Mouse (Mus musculus) hindbrain, postnatal 0 days (tissue): ENCODE results near the gene Rd3. TPM values are rescaled to one million over a fixed set of nuclear protein-coding genes. Genes with fewer than 3 reads are reported as not detected.

Source experiments
- ATAC-seq: fragments of 200-750 bp; cut with Nextera tagmentation; 2 replicates; pipeline ENCODE4 v1.8.0; 2017; ENCODE audit warnings: mild to moderate bottlenecking, moderate TSS enrichment, moderate library complexity
- DNase-seq: peaks from one replicate; pipeline ENCODE4 v3.0.0-alpha.2; 2015; ENCODE audit warnings: low spot score
- H3K27ac ChIP-seq: fragments of 300-500 bp; sonication (generic); 2 replicates; pipeline ENCODE4 v1.5.1; 2014; ENCODE audit warnings: mild to moderate bottlenecking
- H3K27me3 ChIP-seq: fragments of 300-500 bp; sonication (generic); 2 replicates; pipeline ENCODE4 v1.6.1; 2014; ENCODE audit warnings: low read length, mixed read lengths; ENCODE audit not compliant: insufficient read depth
- H3K36me3 ChIP-seq: fragments of 300-500 bp; sonication (generic); 2 replicates; pipeline ENCODE4 v1.6.1; 2014; ENCODE audit warnings: low read length, mixed read lengths; ENCODE audit not compliant: insufficient read depth
- H3K4me1 ChIP-seq: fragments of 300-500 bp; sonication (generic); 2 replicates; pipeline ENCODE4 v1.6.1; 2014; ENCODE audit warnings: antibody characterized with exemption, low read length, mixed read lengths; ENCODE audit not compliant: insufficient read depth
- H3K4me2 ChIP-seq: fragments of 300-500 bp; sonication (generic); 2 replicates; pipeline ENCODE4 v1.6.1; 2014; ENCODE audit warnings: low read depth, mild to moderate bottlenecking, low read length, moderate library complexity, mixed read lengths
- H3K4me3 ChIP-seq: fragments of 300-500 bp; sonication (generic); 2 replicates; pipeline ENCODE4 v1.5.1; 2014; ENCODE audit warnings: low read length
- H3K9ac ChIP-seq: fragments of 300-500 bp; sonication (generic); replicated peaks from 2 replicates; pipeline ENCODE4 v1.6.1; 2014; ENCODE audit warnings: mild to moderate bottlenecking, low read length, moderate library complexity, mixed read lengths
- H3K9me3 ChIP-seq: fragments of 300-500 bp; sonication (generic); 2 replicates; pipeline ENCODE4 v1.6.1; 2016; ENCODE audit warnings: low read length, mixed read lengths
- CTCF ChIP-seq: IDR thresholded peaks from 2 replicates; pipeline ENCODE4 v1.5.1; 2016; ENCODE audit warnings: antibody characterized with exemption, control low read depth, low read depth
- WGBS: fragments of 180-500 bp; shearing (Covaris S2); extraction: QIAGEN DNeasy Blood & Tissue Kit; methylation state at CpG from one replicate; pipeline ENCODE4 v1.1.7; 2014; 5-methylcytosine and 5-hydroxymethylcytosine counted together
- microRNA-seq, 2 experiments: library from miRNA; unstranded; fragments of <30 nt; microRNA quantifications; one replicate each; pipeline ENCODE4; 2016
- polyA plus RNA-seq: library from polyadenylated mRNA; unstranded; fragments of >200 nt; fragmentation: Nextera tagmentation; extraction: Ambion mirVana; gene quantifications from 2 replicates; pipeline ENCODE4 v1.2.1, GENCODE M21; 2015
- total RNA-seq: library from RNA; depleted of rRNA; stranded (reverse); fragments of >200 nt; gene quantifications from 2 replicates; pipeline ENCODE4 v1.2.3, GENCODE M21; 2014; rRNA removed

The Rd3 gene
- total and polyA plus RNA-seq, 2 experiments from 2014 or later, result 2.2 to 3.0 TPM

DNA sequence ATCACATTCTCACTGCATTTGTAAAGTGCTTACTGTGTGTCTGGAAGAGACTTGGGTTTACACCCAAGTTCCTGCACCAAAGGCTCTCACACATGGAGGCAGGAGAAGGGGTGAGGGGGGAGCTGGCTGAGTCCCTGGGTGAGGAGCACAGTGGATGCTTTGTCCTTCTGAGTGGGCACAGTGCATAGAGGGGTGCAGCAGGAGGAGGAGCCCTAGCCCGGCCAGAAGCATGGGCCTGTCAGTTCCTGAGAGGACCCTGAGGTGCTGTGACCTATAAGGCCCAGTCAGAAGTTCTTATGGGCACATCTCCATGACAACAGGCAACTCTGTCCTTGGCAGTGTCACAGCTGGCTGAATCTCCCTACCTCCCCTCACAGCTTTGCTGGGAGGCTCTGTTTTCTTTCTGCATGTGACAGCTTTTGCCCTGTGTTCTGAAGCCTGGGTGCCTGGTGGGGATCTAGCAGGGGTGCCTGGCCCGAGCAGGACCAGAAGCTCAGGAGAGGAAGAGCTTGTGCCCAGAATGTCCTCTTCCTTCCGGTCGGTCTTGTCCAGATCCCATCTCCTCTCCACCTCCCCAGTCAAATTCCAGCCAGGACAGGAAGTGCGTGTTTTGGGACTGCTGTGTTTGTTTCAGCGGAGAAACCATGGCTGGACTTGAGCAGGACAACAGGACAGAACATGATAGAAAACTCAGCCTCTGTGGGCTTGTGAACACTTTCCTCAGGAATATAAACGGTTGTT, 15.0 kb downstream of the Rd3 start:
- TF ChIP-seq CTCF, result no peak
- Histone ChIP-seq H3K36me3 (no peaks in the 10 kb centered on the region), H3K27me3 (no peaks in the 10 kb centered on the region), H3K4me3 (no peak overlapping the region), H3K4me2 (no peak overlapping the region), H3K9me3 (no peaks in the 10 kb centered on the region), H3K27ac (peak overlapping the region; percentile 45), H3K4me1 (no peaks in the 10 kb centered on the region; the same call in 1 of the 2 replicates), H3K9ac (no peak overlapping the region)
- ATAC-seq, result peak; percentile 82
- 64% methylated on average over 7 of the region's 7 CpGs for WGBS
- DNase-seq, result peak; percentile 56

DNA sequence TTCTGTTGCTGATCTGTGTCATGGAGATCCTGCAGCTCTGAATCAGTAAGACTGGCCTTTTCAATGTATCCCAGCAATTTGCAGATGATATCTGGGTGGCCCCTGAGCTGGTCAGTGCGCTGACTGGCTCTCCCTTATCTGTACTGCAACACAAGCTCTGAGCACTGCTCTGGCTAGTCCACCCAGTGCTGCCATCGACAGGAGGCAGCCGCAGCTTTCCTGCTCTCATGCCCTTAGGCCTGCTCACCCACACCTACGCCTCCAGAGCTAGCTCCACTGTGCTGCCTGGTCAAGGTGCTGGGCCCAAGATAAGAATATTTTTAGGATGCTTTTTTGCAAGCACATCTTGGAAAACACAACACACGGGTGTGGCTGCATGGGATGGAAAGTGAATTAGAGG, 17.3 kb downstream of the Rd3 start:
- no peaks in the 10 kb centered on the region for H3K27me3 ChIP-seq
- H3K4me1 ChIP-seq, result no peaks in the 10 kb centered on the region; the same call in 1 of the 2 replicates
- H3K36me3 ChIP-seq, result no peaks in the 10 kb centered on the region
- no peaks in the 10 kb centered on the region for H3K9me3 ChIP-seq
- DNase-seq (no peak), ATAC-seq (no peak)
- no peak for TF ChIP-seq CTCF
- H3K4me3 ChIP-seq, result no peak overlapping the region
- H3K9ac ChIP-seq, result no peak overlapping the region
- H3K4me2 ChIP-seq, result no peak overlapping the region
- WGBS, result 75% methylated on average over 5 of the region's 5 CpGs
- no peak overlapping the region for H3K27ac ChIP-seq

DNA sequence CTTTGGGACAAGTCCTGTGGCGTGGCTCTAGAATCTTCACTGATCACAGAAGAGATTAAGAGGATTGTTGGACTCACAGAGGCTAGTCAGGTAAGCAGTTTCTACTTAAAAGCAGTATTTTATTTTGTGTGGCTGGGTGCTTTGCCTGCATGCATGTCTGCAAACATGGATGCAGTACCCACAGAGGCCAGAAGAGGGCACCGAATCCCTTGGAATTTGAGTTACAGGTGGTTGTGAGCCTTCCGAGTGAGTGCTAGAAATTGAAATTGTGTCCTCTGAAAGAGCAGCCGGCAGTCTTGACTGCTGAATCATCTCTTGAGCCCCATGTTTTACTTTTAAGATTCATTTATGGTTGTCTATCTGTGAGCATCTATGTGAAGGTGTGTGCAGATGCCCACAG, 18.3 kb downstream of the Rd3 start:
- no peaks in the 10 kb centered on the region for H3K27me3 ChIP-seq
- no peak overlapping the region for H3K9ac ChIP-seq
- no peak overlapping the region for H3K27ac ChIP-seq
- H3K9me3 ChIP-seq, result no peaks in the 10 kb centered on the region
- H3K4me1 ChIP-seq, result no peaks in the 10 kb centered on the region; the same call in 1 of the 2 replicates
- H3K4me3 ChIP-seq, result no peak overlapping the region
- H3K36me3 ChIP-seq, result no peaks in the 10 kb centered on the region
- ATAC-seq (no peak), DNase-seq (peak; percentile 69)
- H3K4me2 ChIP-seq, result no peak overlapping the region
- WGBS, result 66% methylated on average over 4 of the region's 4 CpGs
- peak; percentile 67 for TF ChIP-seq CTCF

DNA sequence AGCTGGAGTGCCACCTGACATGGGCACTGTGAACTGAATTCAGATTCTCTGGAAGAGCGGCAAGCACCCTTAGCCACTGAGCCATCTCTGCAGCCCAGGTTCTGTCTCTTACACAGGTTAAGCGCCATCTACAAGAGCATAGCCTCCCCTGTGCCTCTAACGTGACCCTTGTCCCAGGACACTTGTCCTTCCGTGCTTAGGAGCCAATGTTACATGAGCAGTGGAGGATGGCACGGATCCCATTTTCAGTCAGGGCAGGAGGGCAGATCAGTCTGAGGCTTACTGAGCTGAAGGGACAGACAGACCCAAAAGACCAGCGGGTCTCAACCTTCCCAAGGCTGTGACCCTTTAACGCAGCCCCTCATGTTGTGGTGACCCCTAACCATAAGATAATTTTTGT, 18.7 kb downstream of the Rd3 start:
- Histone ChIP-seq H3K36me3 (no peaks in the 10 kb centered on the region), H3K9ac (no peak overlapping the region), H3K4me3 (no peak overlapping the region), H3K4me2 (no peak overlapping the region), H3K27me3 (no peaks in the 10 kb centered on the region), H3K27ac (no peak overlapping the region), H3K9me3 (no peaks in the 10 kb centered on the region), H3K4me1 (no peaks in the 10 kb centered on the region)
- DNase-seq, result no peak
- TF ChIP-seq CTCF, result no peak
- ATAC-seq, result no peak
- WGBS, result 90% methylated on average over 7 of the region's 7 CpGs

DNA sequence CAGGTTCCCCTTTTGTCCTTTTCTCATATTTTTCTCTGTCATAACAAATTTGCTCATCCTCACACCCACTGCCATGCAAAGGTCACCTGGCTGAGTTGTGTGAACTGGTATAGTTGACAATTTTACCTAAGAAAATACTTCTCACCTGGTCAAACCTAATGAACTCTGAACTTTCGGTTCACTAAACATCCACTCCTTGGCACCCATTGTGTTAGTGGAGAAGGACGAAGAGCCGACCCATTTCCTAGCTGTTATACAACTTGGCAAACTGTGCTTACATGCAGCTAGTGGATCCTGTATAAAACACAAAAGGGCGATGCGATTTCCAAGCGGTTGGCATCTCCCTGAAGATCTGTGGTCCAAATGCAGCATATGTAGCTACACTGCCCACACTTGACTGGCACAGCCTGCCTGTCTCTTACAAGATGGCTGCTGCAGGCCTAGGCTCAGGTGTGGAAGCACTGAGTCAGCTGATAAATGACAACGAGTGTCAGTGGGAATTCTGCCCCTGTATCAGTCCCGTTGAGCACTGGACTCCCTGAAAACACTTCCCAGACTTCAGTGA, 19.5 kb downstream of the Rd3 start:
- H3K4me1 ChIP-seq, result no peaks in the 10 kb centered on the region
- H3K27me3 ChIP-seq, result no peaks in the 10 kb centered on the region
- no peaks in the 10 kb centered on the region for H3K36me3 ChIP-seq
- H3K27ac ChIP-seq, result no peak overlapping the region
- WGBS, result 86% methylated on average over 8 of the region's 8 CpGs
- no peak for TF ChIP-seq CTCF
- DNase-seq (no peak), ATAC-seq (no peak)
- no peak overlapping the region for H3K9ac ChIP-seq
- no peak overlapping the region for H3K4me2 ChIP-seq
- H3K9me3 ChIP-seq, result no peaks in the 10 kb centered on the region
- no peak overlapping the region for H3K4me3 ChIP-seq

DNA sequence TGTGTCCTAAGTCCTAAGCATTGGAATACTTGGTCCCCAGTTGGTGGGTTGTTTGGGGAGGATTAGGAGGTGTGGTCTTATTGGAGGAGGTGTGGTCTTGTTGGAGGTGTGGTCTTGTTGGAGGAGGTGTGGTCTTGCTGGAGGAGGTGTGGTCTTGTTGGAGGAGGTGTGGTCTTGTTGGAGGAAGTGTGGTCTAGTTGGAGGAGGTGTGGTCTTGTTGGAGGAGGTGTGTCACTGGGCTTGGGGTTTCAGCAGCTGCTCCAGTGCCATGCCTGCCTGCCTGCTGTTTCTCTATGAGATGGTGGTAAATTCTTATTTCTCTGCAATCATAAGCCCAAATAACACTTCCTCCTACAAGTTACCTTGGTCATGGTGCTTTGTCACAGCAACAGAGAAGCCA, 21.9 kb downstream of the Rd3 start:
- no peaks in the 10 kb centered on the region for H3K9me3 ChIP-seq
- no peak overlapping the region for H3K27ac ChIP-seq
- H3K4me3 ChIP-seq, result no peak overlapping the region
- no peak for TF ChIP-seq CTCF
- H3K27me3 ChIP-seq, result no peaks in the 10 kb centered on the region
- no peak overlapping the region for H3K9ac ChIP-seq
- DNase-seq, result no peak
- no peak for ATAC-seq
- H3K4me2 ChIP-seq, result no peak overlapping the region
- no peaks in the 10 kb centered on the region for H3K4me1 ChIP-seq
- H3K36me3 ChIP-seq, result no peaks in the 10 kb centered on the region

Small RNAs within 50 kb of the gene (microRNA-seq; reads per million reads assigned to microRNA genes)
- gene Mir3473c, result 0 reads per million in 2 experiments

Other genes starting within 250 kb of the Rd3 start
- 9.1 and 9.5 TPM in 2 replicates for gene Nek2, start 155.9 kb upstream of the Rd3 start, total RNA-seq
- 7.7 and 8.4 TPM in 2 replicates for gene Nek2, start 155.9 kb upstream of the Rd3 start, polyA plus RNA-seq
- gene Slc30a1, start 70.6 kb upstream of the Rd3 start, total RNA-seq, result 22.1 and 27.7 TPM in 2 replicates
- 5.1 TPM in 2 replicates for gene Slc30a1, start 70.6 kb upstream of the Rd3 start, polyA plus RNA-seq
- gene Traf5, start 115.2 kb downstream of the Rd3 start, total RNA-seq, result 0.58 and 7.3 TPM in 2 replicates
- 1.4 and 2.0 TPM in 2 replicates for gene Traf5, start 115.2 kb downstream of the Rd3 start, polyA plus RNA-seq
- gene Rcor3, start 160.7 kb downstream of the Rd3 start, total RNA-seq, result 24.2 and 31.2 TPM in 2 replicates
- gene Rcor3, start 160.7 kb downstream of the Rd3 start, polyA plus RNA-seq, result 50.0 and 51.3 TPM in 2 replicates
- 7.0 TPM in 2 replicates for gene Kcnh1, start 213.4 kb downstream of the Rd3 start, total RNA-seq
- 2.7 and 2.9 TPM in 2 replicates for gene Kcnh1, start 213.4 kb downstream of the Rd3 start, polyA plus RNA-seq